Mouse (Mus musculus) ES-E14 (cell line): ENCODE data around the gene Pls1.

Experiments
- CHD2 ChIP-seq: IDR thresholded peaks from 2 replicates; pipeline ENCODE4 v1.6.1; 2014; ENCODE audit warnings: mild to moderate bottlenecking, low read depth, low read length, inconsistent platforms
- HCFC1 ChIP-seq: IDR thresholded peaks from 2 replicates; pipeline ENCODE4 v1.6.1; 2012; ENCODE audit warnings: low read length, inconsistent platforms, borderline replicate concordance; ENCODE audit not compliant: insufficient read depth
- MAFK ChIP-seq: IDR thresholded peaks from 2 replicates; pipeline ENCODE4 v1.6.1; 2014; ENCODE audit warnings: mild to moderate bottlenecking, low read depth, low read length, inconsistent platforms; ENCODE audit not compliant: insufficient read depth
- ZC3H11A ChIP-seq: IDR thresholded peaks from 2 replicates; pipeline ENCODE4 v1.6.1; 2012; ENCODE audit warnings: low read depth, mild to moderate bottlenecking, inconsistent platforms, low read length, borderline replicate concordance

DNA sequence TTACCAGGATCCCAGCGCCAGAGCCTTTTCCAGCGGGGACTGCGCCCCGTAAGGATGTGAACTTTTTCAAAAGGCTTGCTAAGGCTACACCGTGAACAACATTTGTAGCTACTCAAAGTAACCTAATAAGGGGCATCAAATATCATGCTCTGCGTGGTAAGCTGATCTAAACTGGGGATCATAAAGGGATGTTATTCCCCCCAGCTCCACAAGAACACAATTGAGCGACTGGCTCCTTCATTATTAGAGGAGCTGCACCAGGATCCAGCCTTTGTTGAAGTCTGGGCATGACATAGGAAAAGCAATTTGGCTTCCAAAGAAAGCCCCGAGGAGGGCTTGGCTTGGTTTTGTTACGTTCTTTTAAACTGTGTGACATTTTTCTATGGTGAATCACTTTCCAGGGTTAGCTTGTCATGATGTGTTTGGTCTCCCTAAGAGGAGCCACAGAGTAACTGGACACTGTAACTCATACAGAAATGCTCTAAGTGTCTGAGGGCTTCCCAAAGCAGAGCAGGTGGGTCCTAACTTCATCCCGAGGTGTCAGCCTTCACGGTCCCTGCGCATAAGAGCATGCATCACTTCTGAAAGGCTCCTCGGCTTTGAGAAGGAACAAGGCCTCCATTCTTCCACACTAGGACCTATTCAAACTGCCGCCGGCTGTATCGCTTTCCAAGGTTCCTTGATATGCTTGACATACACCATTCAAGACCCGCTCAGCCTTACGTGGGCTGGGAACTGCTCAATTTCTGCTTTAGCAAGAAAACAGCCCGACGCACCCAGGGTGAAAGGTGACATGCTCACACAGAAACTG lies 31.2 kb downstream of the Pls1 start:
- TF ChIP-seq HCFC1 (no peak), ZC3H11A (no peak), CHD2 (no peak), MAFK (no peak)
